ENCODE assay signal across 9 mouse cellular contexts in the genomic region with DNA sequence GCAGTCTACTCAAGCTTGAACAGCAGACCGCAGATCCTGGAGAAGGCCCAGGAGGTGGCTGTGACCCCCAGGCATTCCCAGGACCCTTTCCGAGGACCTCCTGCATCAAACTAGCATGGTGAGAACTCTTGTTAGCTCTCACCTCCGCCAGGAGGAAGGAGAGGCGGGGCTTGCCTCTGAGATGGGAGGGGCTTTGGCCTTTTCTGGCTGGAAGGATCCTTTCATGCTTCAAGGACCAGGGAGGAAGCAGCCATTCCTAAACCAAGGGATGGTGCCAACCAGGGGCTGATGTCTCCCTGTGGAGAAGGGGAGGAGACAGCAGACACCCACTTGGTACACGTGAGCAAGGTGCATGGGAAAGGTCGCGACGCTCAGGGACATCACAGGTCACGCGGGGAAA. TPM values are rescaled to one million over a fixed set of nuclear protein-coding genes. Genes with fewer than 3 reads are reported as not detected.
DNase-seq lines count a peak whose midpoint lies in the region; ATAC-seq and TF ChIP-seq lines count a peak whose summit lies in the region.
"Had no signal": no experiment of that assay in that cellular context is flagged by ENCODE, and none has a peak within 500 bp of the region (broad histone marks: within the 10 kb centered on the region; RNA-seq: fewer than 3 reads in every experiment).

No protein-coding gene starts in this region.

- H3K9me3 ChIP-seq in kidney, embryonic 16.5 days (ENCODE audit: low read length) = no peaks in the 10 kb centered on the region
- H3K9me3 ChIP-seq in embryonic facial prominence, embryonic 10.5 days = no peaks in the 10 kb centered on the region
- H3K9me3 ChIP-seq in hindbrain, postnatal 0 days (ENCODE audit: low read length) = no peaks in the 10 kb centered on the region
- no peaks in the 10 kb centered on the region for H3K9me3 ChIP-seq in midbrain, postnatal 0 days (ENCODE audit: low read length)

- 25% methylated on average over 10 of the region's 10 CpGs for WGBS in kidney, embryonic 16.5 days
- 23% methylated on average over 10 of the region's 10 CpGs for WGBS in embryonic facial prominence, embryonic 10.5 days
- WGBS in hindbrain, postnatal 0 days = 37% methylated on average over 10 of the region's 10 CpGs
- WGBS in midbrain, postnatal 0 days = 28% methylated on average over 10 of the region's 10 CpGs

- peak overlapping the region; percentile 38 for H3K4me2 ChIP-seq in kidney, embryonic 16.5 days (replicated peaks; ENCODE audit: low read depth, low read length)
- H3K4me2 ChIP-seq in hindbrain, postnatal 0 days (ENCODE audit: low read depth, low read length) = peak overlapping the region; percentile 34; the same call in 1 of the 2 replicates
- peak overlapping the region; percentile 38 for H3K4me2 ChIP-seq in midbrain, postnatal 0 days (ENCODE audit: low read depth, low read length, poor library complexity, severe bottlenecking)

- peak; percentile 67 for ATAC-seq in kidney, embryonic 16.5 days (ENCODE audit: low FRiP score, low TSS enrichment)
- ATAC-seq in hindbrain, postnatal 0 days = 0 out of 2 replicates have a peak, but pooled peaks have one; percentile 8
- no peak for ATAC-seq in midbrain, postnatal 0 days (ENCODE audit: low FRiP score)

- peak overlapping the region; percentile 22 for H3K4me3 ChIP-seq in kidney, embryonic 16.5 days (ENCODE audit: low read length)
- H3K4me3 ChIP-seq in embryonic facial prominence, embryonic 10.5 days = peak overlapping the region; percentile 45
- H3K4me3 ChIP-seq in hindbrain, postnatal 0 days (ENCODE audit: low read length) = no peak overlapping the region
- H3K4me3 ChIP-seq in midbrain, postnatal 0 days (ENCODE audit: low read depth, low read length) = peak overlapping the region; percentile 12; the same call in 1 of the 2 replicates

- no peak for DNase-seq in kidney, adult 11 months
- DNase-seq in embryonic facial prominence, embryonic 10.5 days (ENCODE audit: low spot score) = peak; percentile 36
- no peak for DNase-seq in hindbrain, postnatal 0 days (ENCODE audit: low spot score)
- no peak for DNase-seq in midbrain, postnatal 0 days (ENCODE audit: low spot score)
- no peak for DNase-seq in right cerebral cortex, postnatal 10 days (ENCODE audit: low spot score in 2 of 2)
- DNase-seq in spleen, postnatal 36 days (ENCODE audit: low spot score in 2 of 2) = no peak
- DNase-seq in cerebellum, adult 11-12 months = no peak
- DNase-seq: thymus, postnatal 25 days had no signal

- no peak for TF ChIP-seq CTCF in hindbrain, postnatal 0 days (IDR thresholded peaks at IDR 0.05; ENCODE audit: low read depth)
- no peak for TF ChIP-seq CTCF in midbrain, postnatal 0 days (IDR thresholded peaks at IDR 0.05)

- H3K27ac ChIP-seq in kidney, embryonic 16.5 days (ENCODE audit: low read length) = no peak overlapping the region
- H3K27ac ChIP-seq in embryonic facial prominence, embryonic 10.5 days (replicated peaks) = peak overlapping the region; percentile 24; the same call in 1 of the 2 replicates
- H3K27ac ChIP-seq in hindbrain, postnatal 0 days = no peak overlapping the region
- no peak overlapping the region for H3K27ac ChIP-seq in midbrain, postnatal 0 days (ENCODE audit: low read depth, low read length)

- H3K4me1 ChIP-seq in kidney, embryonic 16.5 days (ENCODE audit: insufficient read depth, low read length) = peaks cover 15% of the 10 kb centered on the region
- peaks cover 35% of the 10 kb centered on the region for H3K4me1 ChIP-seq in embryonic facial prominence, embryonic 10.5 days
- no peaks in the 10 kb centered on the region for H3K4me1 ChIP-seq in hindbrain, postnatal 0 days (ENCODE audit: insufficient read depth, low read length)
- no peaks in the 10 kb centered on the region for H3K4me1 ChIP-seq in midbrain, postnatal 0 days (ENCODE audit: insufficient read depth, low read length)

- H3K9ac ChIP-seq in kidney, embryonic 16.5 days (replicated peaks; ENCODE audit: low read length) = peak overlapping the region; percentile 44; the same call in 1 of the 2 replicates
- no peak overlapping the region for H3K9ac ChIP-seq in hindbrain, postnatal 0 days (replicated peaks; ENCODE audit: low read length)
- no peak overlapping the region for H3K9ac ChIP-seq in midbrain, postnatal 0 days (replicated peaks; ENCODE audit: low read length, poor library complexity, severe bottlenecking)

- no peaks in the 10 kb centered on the region for H3K27me3 ChIP-seq in kidney, embryonic 16.5 days (ENCODE audit: insufficient read depth, low read length)
- no peaks in the 10 kb centered on the region; the same call in 1 of the 2 replicates for H3K27me3 ChIP-seq in embryonic facial prominence, embryonic 10.5 days (replicated peaks; ENCODE audit: low read depth, poor library complexity, severe bottlenecking)
- no peaks in the 10 kb centered on the region for H3K27me3 ChIP-seq in hindbrain, postnatal 0 days (ENCODE audit: insufficient read depth, low read length)
- no peaks in the 10 kb centered on the region for H3K27me3 ChIP-seq in midbrain, postnatal 0 days (ENCODE audit: insufficient read depth, low read length)

- H3K36me3 ChIP-seq in kidney, embryonic 16.5 days (ENCODE audit: insufficient read depth, low read length) = no peaks in the 10 kb centered on the region
- no peaks in the 10 kb centered on the region for H3K36me3 ChIP-seq in embryonic facial prominence, embryonic 10.5 days (replicated peaks)
- no peaks in the 10 kb centered on the region for H3K36me3 ChIP-seq in hindbrain, postnatal 0 days (ENCODE audit: insufficient read depth, low read length)
- no peaks in the 10 kb centered on the region for H3K36me3 ChIP-seq in midbrain, postnatal 0 days (ENCODE audit: insufficient read depth, low read length)

RNA-seq across cellular contexts. Expression of gene Amn, which starts 13.6 kb away (rescaled TPM):
- polyA plus RNA-seq in kidney, embryonic 16.5 days (2015; fragmentation: Nextera tagmentation; extraction: Ambion mirVana) = 70.7 and 87.7 TPM in 2 replicates
- polyA plus RNA-seq in embryonic facial prominence, embryonic 10.5 days (2016; fragmentation: Nextera tagmentation; extraction: Ambion mirVana) = 0.16 and 0.25 TPM in 2 replicates
- total RNA-seq in hindbrain, postnatal 0 days (2014; rRNA removed) = 82.6 and 133 TPM in 2 replicates
- 97.6 and 106 TPM in 2 replicates for polyA plus RNA-seq in hindbrain, postnatal 0 days (2015; fragmentation: Nextera tagmentation; extraction: Ambion mirVana)
- 45.2 and 65.8 TPM in 2 replicates for total RNA-seq in midbrain, postnatal 0 days (2014; rRNA removed)
- polyA plus RNA-seq in midbrain, postnatal 0 days (2015; fragmentation: Nextera tagmentation; extraction: Ambion mirVana) = 82.7 and 101 TPM in 2 replicates

Comparison
In these comparisons a context has a peak if more than half of its experiments do, and no peak if none do; other contexts are left out.
1. RNA of gene Amn, which starts 13.6 kb away (polyA plus RNA-seq): 97.6 to 106 TPM in hindbrain, postnatal 0 days, 70.7 to 87.7 TPM in kidney, embryonic 16.5 days and 82.7 to 101 TPM in midbrain, postnatal 0 days; 0.16 to 0.25 TPM in embryonic facial prominence, embryonic 10.5 days; every median in the first group is over 10 times any median in the second.
2. Peak in every context shown above with its lines, with median percentiles within 50 percentile points of each other: H3K4me2 ChIP-seq.